Mouse (Mus musculus) liver, adult 10 weeks (tissue): ENCODE results near the gene Vta1. TPM values are rescaled to one million over a fixed set of nuclear protein-coding genes. Genes with fewer than 3 reads are reported as not detected.

ENCODE experiments used
- polyA plus RNA-seq: library from polyadenylated mRNA; stranded (reverse); fragments of 350-450 nt; fragmentation: Illumina TruSeq; extraction: RNeasy Lipid Tissue Mini Kit (QIAGEN cat#74804); gene quantifications from one replicate; pipeline ENCODE4 v1.2.3, GENCODE M21; 2014; ENCODE audit warnings: low read depth, low replicate concordance

The Vta1 gene
- polyA plus RNA-seq, result 37.6 TPM

DNA sequence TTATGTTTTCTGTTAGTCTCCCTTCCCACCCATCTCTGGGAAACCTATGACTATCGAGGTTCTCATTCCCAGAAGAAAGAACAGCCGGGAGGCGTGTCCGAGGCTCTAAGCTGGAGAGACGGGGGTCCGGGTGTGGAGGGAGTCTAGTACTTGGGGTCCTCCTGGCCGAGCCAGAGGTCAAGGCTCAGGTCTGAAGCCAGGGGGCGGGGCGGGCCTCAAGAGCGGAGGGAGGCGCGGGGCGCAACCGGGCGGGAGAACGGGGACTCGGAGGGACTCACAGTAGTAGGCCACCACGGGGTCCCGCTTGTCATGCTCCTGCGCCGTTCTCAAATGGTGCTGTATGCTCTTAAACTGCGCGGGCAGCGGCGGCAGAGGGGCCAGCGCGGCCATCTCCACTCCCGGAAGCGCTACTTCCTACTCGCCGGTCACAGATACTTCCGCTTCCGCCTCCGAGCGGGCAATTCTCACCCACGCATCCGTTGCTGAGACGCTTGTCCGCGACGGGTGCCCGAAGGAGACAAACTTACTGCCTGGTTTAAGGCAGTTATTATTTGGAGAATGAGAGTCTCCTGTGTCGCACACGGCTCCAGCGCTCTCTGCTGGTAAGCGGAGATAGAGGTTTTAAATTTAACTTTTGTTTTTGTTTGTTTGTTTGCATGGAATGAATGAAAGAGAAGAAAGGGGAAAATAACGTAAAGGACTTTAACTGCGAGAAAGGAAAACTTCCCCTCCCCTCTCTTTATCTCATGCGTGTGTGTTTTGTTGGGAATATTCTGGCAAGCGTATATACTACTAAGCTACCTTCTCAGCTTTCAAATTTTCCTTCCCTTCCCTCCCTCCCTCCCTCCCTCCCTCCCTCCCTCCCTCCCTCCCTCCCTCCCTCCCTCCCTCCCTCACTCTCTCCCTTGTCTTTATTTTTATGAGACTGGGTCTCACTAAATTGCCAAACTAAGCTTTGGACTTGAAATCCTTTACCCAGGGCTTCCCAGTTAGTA is at the start of gene Vta1, which contains the start of gene Nmbr:
Gene Vta1 (minus strand): TSS at position 489 of the 995 bp plus-strand sequence.
Gene Nmbr (plus strand): TSS at position 520 of the 995 bp plus-strand sequence.

GRCm38 (mm10) chr10:14718114-14718513 is 12.8 kb upstream of the Vta1 start, which contains the start of gene Gje1:
Gene Gje1 (minus strand): TSS chr10:14718214.

Other genes with a start within 250 kb of the Vta1 start
- 1.2 TPM for gene Adgrg6, start 159.9 kb downstream of the Vta1 start, polyA plus RNA-seq
- not detected for gene Nmbr, start within 50 bp of the Vta1 start, polyA plus RNA-seq
- not detected for gene Gje1, start 12.7 kb upstream of the Vta1 start, polyA plus RNA-seq